Mouse (Mus musculus) hematopoietic stem cell, adult 5-6 weeks (primary cell): ENCODE data around the gene Vps9d1. TPM values are rescaled to one million over a fixed set of nuclear protein-coding genes. Genes with fewer than 3 reads are reported as not detected.
A peak's percentile ranks its signal among the peaks of the same experiment; 100 is the strongest.
"Not testable (repeated sequence)": the region's sequence is repeated elsewhere in the genome, so short reads cannot be mapped to it uniquely, and the experiment has no call there.

ENCODE experiments used
- ATAC-seq, 2 experiments: fragments of 125-278 bp in 1 of 2; replicated peaks in 1 of 2; 2 replicates each; pipeline ENCODE4 v1.8.0; 2016 to 2017; ENCODE audit warnings: inconsistent platforms in 2 of 2, mild to moderate bottlenecking in 2 of 2, moderate number of reproducible peaks in 2 of 2, low read depth in 1 of 2, moderate TSS enrichment in 1 of 2; ENCODE audit not compliant: low FRiP score in 2 of 2, poor library complexity in 2 of 2, severe bottlenecking in 2 of 2, insufficient read depth in 1 of 2, low TSS enrichment in 1 of 2
- total RNA-seq: library from RNA; stranded (forward); fragments of 172-1452, 232-1000 nt; gene quantifications from 2 replicates; pipeline ENCODE4 v1.2.3, GENCODE M21; 2017

The Vps9d1 gene
- total RNA-seq, 1 experiment from 2014 or later: 18.8 TPM

- ATAC-seq: no peak
These were observed 20.8 kb downstream of the Vps9d1 start for GRCm38 (mm10) chr8:123233300-123233699.

- no peak for ATAC-seq
These were observed 21.6 kb downstream of the Vps9d1 start for GRCm38 (mm10) chr8:123232553-123232952.

GRCm38 (mm10) chr8:123231742-123232141 is 22.4 kb downstream of the Vps9d1 start:
- no peak for ATAC-seq

- ATAC-seq: not testable (repeated sequence)
These were observed 23.8 kb downstream of the Vps9d1 start for GRCm38 (mm10) chr8:123230326-123230725.

GRCm38 (mm10) chr8:123228416-123228815 is 25.7 kb downstream of the Vps9d1 start:
- no peak for ATAC-seq

- ATAC-seq: peak; percentile 82 to 94
These were observed 29.6 kb downstream of the Vps9d1 start, which contains the start of gene Cdk10 for GRCm38 (mm10) chr8:123224278-123225266. TSS of gene Cdk10 (plus strand) at chr8:123224842.

- ATAC-seq: no peak
These were observed 33.2 kb downstream of the Vps9d1 start for GRCm38 (mm10) chr8:123220917-123221316.

- no peak for ATAC-seq
These were observed 38.7 kb downstream of the Vps9d1 start for GRCm38 (mm10) chr8:123215430-123215829.

- ATAC-seq: 0 out of 4 replicates have a peak, but pooled peaks of 1 of the 2 experiments have one; percentile 6
These were observed 40.9 kb downstream of the Vps9d1 start for GRCm38 (mm10) chr8:123213118-123213772.

- ATAC-seq: peak; percentile 79 to 89
These were observed 41.6 kb downstream of the Vps9d1 start, which contains the start of the genes Chmp1a and Spata33 for GRCm38 (mm10) chr8:123212321-123213117. TSS of gene Chmp1a (minus strand) at chr8:123212763. TSS of gene Spata33 (plus strand) at chr8:123212832.

GRCm38 (mm10) chr8:123211876-123212275 is 42.3 kb downstream of the Vps9d1 start:
- no peak for ATAC-seq

- ATAC-seq: no peak
These were observed 50.6 kb downstream of the Vps9d1 start for GRCm38 (mm10) chr8:123203571-123203970.

GRCm38 (mm10) chr8:123202288-123202687 is 51.9 kb downstream of the Vps9d1 start:
- peak; percentile 46 to 61; a peak in 1 of 4 replicates for ATAC-seq

- ATAC-seq: no peak
These were observed 54.3 kb downstream of the Vps9d1 start for GRCm38 (mm10) chr8:123199864-123200263.

- ATAC-seq: not testable (repeated sequence)
These were observed 57.1 kb downstream of the Vps9d1 start for GRCm38 (mm10) chr8:123197016-123197415.

GRCm38 (mm10) chr8:123193771-123194170 is 60.4 kb downstream of the Vps9d1 start:
- ATAC-seq: no peak
